Mouse (Mus musculus) neutrophil, adult 5-6 weeks (primary cell): ENCODE measurements around the gene Tbl3. TPM values are rescaled to one million over a fixed set of nuclear protein-coding genes. Genes with fewer than 3 reads are reported as not detected.

Source experiments
- ATAC-seq: fragments of 151-379, 151-347 bp; 2 replicates; pipeline ENCODE4 v1.8.0; 2017; ENCODE audit warnings: mild to moderate bottlenecking, moderate TSS enrichment; ENCODE audit not compliant: insufficient number of reproducible peaks, poor library complexity, low FRiP score, severe bottlenecking; ENCODE audit errors: extremely low read depth
- total RNA-seq: library from RNA; stranded (forward); fragments of 200-1000 nt; gene quantifications from 2 replicates; pipeline ENCODE4 v1.2.3, GENCODE M21; 2017

Gene Tbl3
- total RNA-seq, 1 experiment from 2014 or later = 10.4 TPM

DNA sequence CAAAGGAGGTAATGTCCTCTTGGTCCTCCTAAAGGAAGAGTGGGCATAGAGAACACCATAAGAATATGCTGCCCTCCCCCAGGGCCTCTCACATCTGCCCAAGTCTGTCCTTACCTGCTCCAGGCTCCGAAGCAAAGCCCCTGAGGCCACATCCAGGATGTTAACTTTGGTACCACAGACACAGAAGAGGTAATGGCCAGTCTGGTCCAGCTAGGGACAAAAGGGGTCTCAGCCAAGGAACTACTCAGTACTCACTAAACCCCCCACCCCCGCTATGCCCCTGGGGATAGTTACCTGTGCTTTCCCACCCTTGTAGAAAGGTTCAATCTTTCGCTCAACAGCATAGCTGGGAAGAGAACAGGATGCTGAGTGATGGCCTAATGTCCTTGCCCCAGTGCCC, 1.6 kb downstream of the Tbl3 start:
- no peak for ATAC-seq

- ATAC-seq = no peak
These were observed 6.2 kb downstream of the Tbl3 start for GRCm38 (mm10) chr17:24701251-24701650.

- ATAC-seq = no peak
These were observed 8.0 kb downstream of the Tbl3 start for GRCm38 (mm10) chr17:24699473-24699872.

DNA sequence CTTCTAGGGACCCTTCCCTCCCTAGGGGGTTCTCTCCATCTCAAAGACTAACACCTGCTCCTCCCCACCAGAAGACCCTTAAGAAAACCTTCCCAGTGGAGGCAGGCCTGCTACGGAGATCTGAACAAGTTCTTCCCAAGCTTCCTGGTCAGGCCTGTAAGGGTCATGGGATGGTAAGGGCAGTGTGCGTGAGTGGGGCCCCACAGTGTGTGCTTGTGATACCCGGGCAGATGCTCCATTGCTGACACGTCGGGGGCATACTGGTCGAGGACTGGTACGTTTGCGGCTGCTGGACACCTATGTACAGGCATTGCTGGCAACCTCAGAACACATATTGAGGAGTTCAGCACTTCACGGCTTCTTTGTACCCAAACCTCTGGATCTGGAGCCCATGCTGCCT, 8.7 kb downstream of the Tbl3 start:
- ATAC-seq = no peak

DNA sequence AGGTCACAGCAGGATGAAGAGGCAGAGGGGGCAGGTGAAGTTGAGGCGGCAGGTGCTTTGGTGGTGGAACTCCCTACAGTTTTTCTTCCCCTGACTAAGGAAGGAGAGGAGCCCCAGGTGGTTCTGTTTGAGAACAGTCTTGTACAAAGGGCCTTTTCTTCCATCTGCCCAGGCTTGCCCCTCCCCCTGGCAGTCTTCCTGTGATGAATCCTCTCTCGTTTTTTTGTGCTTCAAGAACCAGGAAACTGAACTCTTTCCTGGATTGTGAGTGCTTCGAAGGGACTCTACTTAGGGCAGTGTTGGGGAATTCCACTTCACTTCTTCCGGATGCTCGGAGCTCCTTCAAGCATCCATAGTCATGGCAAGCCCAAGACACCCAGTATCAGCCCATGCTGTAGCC, 9.5 kb downstream of the Tbl3 start:
- ATAC-seq = no peak

DNA sequence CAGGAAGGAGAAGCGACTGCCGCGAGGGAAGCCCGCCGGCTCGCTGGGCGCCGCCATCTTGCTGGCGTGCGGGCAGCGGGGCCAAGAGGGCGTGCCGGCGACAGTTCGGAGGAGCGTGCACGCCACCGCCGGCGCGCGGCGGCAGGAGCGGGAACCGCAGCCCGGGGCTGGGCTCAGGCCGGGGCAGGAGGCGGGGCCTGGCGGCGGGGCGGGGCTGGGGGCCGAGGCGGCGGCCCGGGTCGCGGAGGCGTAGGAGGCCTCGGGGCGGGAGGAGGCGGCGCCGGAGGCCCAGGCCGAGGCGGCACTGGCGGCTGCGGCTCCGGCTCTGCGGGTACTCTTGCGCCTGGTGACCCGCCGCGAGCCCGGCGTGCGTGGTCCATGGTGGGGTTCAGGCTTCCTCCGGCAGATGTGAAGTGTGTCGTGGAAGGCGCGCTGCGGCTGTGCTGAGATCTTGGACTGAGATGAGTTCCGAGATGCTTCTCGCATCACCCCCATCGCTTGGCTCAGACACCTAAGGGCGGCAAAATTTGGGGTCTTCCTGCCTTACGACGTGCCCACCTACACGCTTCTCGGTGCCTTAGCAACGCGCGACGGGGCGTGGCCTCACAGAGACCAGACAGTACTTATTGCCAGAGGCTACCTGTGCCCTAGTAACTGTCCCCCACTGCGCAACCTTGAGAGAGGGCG, 11.3 kb downstream of the Tbl3 start, which contains the start of the genes Gfer and Noxo1:
Gfer (minus strand) TSS at position 146 of the 687 bp plus-strand sequence.
Noxo1 (plus strand) TSS at position 224 of the 687 bp plus-strand sequence.
- ATAC-seq = peak; percentile 56

DNA sequence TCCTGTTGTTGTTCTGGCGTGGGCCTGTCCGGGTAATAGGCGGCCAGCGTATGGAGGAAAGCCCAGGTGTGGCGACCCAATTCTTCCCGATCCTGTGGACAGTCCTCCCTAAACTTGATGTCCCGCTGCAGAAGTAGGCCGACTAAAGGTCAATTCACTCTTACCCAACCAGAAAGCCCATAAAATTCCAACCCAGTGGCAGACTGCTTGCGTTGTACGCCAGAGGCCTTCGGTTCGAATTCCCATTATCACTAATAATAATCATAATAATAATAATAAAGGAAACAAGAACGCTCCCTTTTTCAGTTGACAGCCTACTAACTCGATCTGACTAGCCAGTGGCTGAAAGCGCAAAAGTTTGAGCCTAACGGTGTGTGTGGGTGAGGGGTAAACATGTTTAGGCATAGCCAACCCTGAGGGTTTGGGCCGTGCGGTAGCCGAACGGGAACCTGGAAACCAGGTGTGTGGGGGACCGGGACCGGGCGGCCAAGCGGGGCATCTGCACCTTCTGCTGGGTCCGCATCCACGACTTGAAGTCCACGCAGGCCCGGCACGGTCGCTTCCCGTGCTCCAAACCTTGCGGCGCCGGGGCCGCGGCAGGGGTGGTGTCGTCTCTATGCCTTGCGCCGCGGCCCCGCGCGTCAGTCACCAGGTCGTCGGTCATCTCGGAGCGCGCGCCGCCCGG, 12.0 kb downstream of the Tbl3 start:
- ATAC-seq = no peak

GRCm38 (mm10) chr17:24692385-24692784, 15.1 kb downstream of the Tbl3 start:
- ATAC-seq = no peak

DNA sequence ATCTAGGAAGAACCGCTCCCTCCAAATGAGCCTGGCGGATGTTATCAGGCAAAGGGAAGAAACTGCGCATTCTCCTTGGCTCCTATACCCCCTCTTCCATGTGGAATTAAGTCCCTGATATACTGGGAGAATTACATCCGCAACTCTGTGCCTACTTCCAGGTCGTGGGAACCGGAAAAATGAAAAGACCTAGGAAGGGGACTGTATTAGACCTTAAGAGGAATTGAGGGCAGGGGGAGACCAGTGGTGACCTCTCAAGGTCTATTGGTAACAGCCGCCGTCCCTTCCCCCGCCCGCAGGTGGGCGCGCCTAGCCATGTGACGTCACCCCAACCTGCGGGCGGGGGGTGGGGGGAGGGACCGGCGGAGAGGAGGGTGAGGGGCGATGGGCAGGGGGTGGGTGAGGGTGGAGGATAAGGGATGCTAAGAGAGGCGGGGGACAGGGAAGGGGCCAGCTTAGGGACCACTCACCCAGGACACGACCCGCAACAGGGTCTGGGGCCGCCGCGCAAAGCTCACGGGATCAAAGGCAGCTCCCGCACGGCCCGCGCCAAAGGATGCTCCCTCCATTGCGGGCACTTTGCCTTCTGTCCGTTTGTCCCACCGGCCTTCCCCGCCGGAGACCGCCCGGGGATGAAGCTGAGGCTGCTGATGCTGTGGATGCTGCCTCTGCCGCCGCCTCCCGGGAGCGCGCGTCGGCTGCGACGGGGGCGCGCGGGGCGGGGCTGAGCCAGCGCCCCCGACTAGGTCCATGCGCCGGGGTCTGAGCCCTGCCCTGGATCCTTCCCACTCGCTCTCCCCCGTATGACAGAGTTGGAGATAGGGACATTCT, 18.0 kb downstream of the Tbl3 start, which contains the start of gene Syngr3:
Syngr3 (minus strand) TSS at position 705 of the 831 bp plus-strand sequence.
- no peak for ATAC-seq

- ATAC-seq = no peak
These were observed 19.9 kb downstream of the Tbl3 start for GRCm38 (mm10) chr17:24687599-24687998.

- ATAC-seq = peak; percentile 44; the same call in 1 of the 2 replicates
These were observed 20.3 kb downstream of the Tbl3 start for GRCm38 (mm10) chr17:24687146-24687595.

DNA sequence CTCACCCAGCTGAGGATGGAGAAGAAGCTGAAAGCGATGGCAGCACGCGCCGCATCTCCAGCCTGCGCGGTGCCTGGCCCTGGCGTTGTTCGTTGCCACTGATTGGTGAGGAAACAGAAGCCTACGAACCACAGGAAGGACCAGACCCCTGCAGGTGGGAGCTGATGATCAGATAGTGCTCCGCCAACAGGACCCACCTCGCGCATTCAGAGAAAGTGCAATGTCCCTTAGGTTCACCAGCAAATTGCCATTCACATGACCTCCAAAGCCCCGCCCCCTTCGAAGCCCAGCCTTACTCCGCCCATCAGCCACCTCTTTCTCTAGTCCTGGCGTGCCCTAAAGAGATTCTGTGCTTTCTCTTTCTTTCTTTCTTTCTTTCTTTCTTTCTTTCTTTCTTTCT, 20.9 kb downstream of the Tbl3 start:
- ATAC-seq = peak; percentile 51; the same call in 1 of the 2 replicates

DNA sequence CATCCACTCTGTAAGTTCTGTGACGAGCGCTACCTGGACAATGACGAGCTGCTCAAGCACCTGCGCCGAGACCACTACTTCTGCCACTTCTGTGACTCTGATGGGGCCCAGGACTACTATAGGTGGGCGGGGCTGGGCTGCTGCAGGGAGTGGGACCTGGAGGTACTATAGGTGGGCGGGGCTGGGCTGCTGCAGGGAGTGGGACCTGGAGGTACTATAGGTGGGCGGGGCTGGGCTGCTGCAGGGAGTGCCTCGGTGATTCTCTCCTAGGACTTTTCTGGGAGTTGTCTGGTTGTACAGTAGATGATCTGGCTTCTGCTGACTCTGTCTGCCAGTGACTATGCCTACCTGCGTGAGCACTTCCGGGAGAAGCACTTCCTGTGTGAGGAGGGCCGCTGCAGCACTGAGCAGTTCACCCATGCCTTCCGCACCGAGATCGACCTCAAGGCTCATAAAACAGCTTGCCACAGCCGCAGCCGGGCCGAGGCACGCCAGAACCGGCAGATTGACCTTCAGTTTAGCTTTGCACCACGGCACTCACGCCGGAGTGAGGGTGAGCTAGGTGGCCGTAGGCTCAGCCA, 29.9 kb downstream of the Tbl3 start:
- ATAC-seq = no peak

DNA sequence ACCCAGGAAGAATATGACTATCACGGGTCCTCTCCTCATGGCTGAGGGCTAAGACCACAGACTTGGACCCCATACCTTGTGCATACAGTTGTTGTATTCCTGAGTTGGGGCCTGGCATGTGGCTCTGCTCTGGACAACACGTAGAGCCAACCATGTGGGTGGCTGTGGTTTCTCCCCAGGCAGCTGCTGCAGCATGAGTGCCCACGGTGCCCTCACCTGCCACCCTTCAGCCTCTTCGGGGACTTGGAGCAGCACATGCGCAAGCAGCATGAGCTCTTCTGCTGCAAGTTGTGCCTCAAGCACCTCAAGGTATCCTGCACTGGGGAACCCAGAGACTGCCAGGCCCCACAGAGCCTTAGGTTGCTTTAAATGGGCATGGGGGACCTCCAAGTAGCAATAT, 30.6 kb downstream of the Tbl3 start:
- ATAC-seq = no peak

DNA sequence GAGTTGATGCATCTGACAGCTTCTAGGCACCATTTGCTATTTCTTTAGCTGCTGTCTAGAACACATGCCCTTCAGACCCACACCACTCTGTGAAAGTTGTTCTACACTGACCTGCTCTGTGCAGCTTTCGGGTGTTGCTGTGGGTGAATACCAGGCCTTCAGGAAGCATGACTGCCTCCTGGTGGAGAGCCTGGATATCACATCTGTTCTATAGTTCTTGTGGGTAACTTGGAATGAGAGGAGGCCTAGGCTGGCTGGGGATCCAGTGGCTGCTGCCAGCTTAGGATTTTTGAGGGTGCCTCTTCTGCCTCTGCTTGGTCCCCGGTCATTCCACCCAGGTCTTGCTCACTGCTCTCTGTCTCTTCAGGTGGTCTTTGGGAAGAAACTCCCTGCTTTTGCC, 31.3 kb downstream of the Tbl3 start:
- ATAC-seq = peak; percentile 71

- no peak for ATAC-seq
These were observed 33.2 kb downstream of the Tbl3 start for GRCm38 (mm10) chr17:24674277-24674676.

- ATAC-seq = no peak
These were observed 35.3 kb downstream of the Tbl3 start for GRCm38 (mm10) chr17:24672141-24672540.

DNA sequence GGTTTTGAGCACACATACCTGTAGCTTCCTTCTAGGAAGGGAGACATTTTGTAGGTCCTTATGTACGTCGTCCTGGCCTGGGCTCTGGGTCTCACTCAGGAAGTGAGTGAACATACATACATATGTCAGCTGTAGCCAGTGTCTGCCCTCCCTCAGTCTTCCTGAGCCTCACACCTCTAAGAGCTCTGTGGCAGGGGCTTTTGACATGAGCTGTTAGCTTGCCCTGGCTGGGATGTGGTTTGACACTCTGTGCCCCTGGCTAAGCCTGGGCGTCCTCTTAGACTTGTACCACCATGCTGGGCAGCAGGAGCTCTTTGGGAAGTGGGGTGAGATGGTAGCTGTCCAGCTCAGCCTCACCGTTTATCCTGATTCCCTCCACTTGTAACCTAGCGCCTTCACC, 36.1 kb downstream of the Tbl3 start:
- no peak for ATAC-seq

- no peak for ATAC-seq
These were observed 37.1 kb downstream of the Tbl3 start for GRCm38 (mm10) chr17:24670246-24670844.
